Mouse (Mus musculus) right cerebral cortex, postnatal 14 days (tissue): ENCODE results near the gene Tbl1xr1.

Experiments
- DNase-seq: peaks from one replicate; pipeline ENCODE4 v3.0.0; 2022

Tbl1xr1 gene

GRCm38 (mm10) chr3:22090431-22091265 is 14.2 kb downstream of the Tbl1xr1 start:
- DNase-seq, result no peak

GRCm38 (mm10) chr3:22091266-22091550 is 14.8 kb downstream of the Tbl1xr1 start:
- DNase-seq, result no peak

- DNase-seq, result no peak
Measured at GRCm38 (mm10) chr3:22091681-22092080, 15.2 kb downstream of the Tbl1xr1 start.

- DNase-seq, result no peak
Measured at GRCm38 (mm10) chr3:22092784-22093183, 16.3 kb downstream of the Tbl1xr1 start.

GRCm38 (mm10) chr3:22103986-22104515 is 27.6 kb downstream of the Tbl1xr1 start:
- no peak for DNase-seq

GRCm38 (mm10) chr3:22105471-22105870 is 29.0 kb downstream of the Tbl1xr1 start:
- DNase-seq, result no peak

- no peak for DNase-seq
Measured at GRCm38 (mm10) chr3:22108013-22108412, 31.6 kb downstream of the Tbl1xr1 start.

GRCm38 (mm10) chr3:22109651-22110050 is 33.2 kb downstream of the Tbl1xr1 start:
- no peak for DNase-seq

GRCm38 (mm10) chr3:22113773-22114172 is 37.3 kb downstream of the Tbl1xr1 start:
- DNase-seq, result no peak

- DNase-seq, result no peak
Measured at GRCm38 (mm10) chr3:22115221-22115620, 38.8 kb downstream of the Tbl1xr1 start.

- DNase-seq, result no peak
Measured at GRCm38 (mm10) chr3:22115678-22116077, 39.2 kb downstream of the Tbl1xr1 start.

GRCm38 (mm10) chr3:22116188-22116587 is 39.7 kb downstream of the Tbl1xr1 start:
- no peak for DNase-seq

- no peak for DNase-seq
Measured at GRCm38 (mm10) chr3:22121741-22122140, 45.3 kb downstream of the Tbl1xr1 start.

GRCm38 (mm10) chr3:22123145-22123544 is 46.7 kb downstream of the Tbl1xr1 start:
- DNase-seq, result no peak

- no peak for DNase-seq
Measured at GRCm38 (mm10) chr3:22126251-22126826, 49.9 kb downstream of the Tbl1xr1 start.

- no peak for DNase-seq
Measured at GRCm38 (mm10) chr3:22131277-22131676, 54.8 kb downstream of the Tbl1xr1 start.

GRCm38 (mm10) chr3:22133626-22134025 is 57.2 kb downstream of the Tbl1xr1 start:
- no peak for DNase-seq

- no peak for DNase-seq
Measured at GRCm38 (mm10) chr3:22137793-22138579, 61.5 kb downstream of the Tbl1xr1 start.

GRCm38 (mm10) chr3:22138580-22139099 is 62.2 kb downstream of the Tbl1xr1 start:
- DNase-seq, result no peak

- no peak for DNase-seq
Measured at GRCm38 (mm10) chr3:22140111-22140658, 63.7 kb downstream of the Tbl1xr1 start.

GRCm38 (mm10) chr3:22141984-22142719 is 65.7 kb downstream of the Tbl1xr1 start:
- no peak for DNase-seq
